19 mouse cellular contexts compared by ENCODE assay signal in genomic region chr5:85403519-85403918, GRCm38 (mm10).
A peak's percentile ranks its signal among the peaks of the same experiment; 100 is the strongest.
DNase-seq lines count a peak whose midpoint lies in the region; ATAC-seq lines count a peak whose summit lies in the region.
"Had no signal": no experiment of that assay in that cellular context is flagged by ENCODE, and none has a peak within 500 bp of the region (broad histone marks: within the 10 kb centered on the region; RNA-seq: fewer than 3 reads in every experiment).

No protein-coding gene starts in this region.

- no peaks in the 10 kb centered on the region for H3K9me3 ChIP-seq in hindbrain, embryonic 13.5 days
- H3K9me3 ChIP-seq in hindbrain, embryonic 14.5 days (ENCODE audit: control insufficient read depth, low read length), result no peaks in the 10 kb centered on the region
- no peaks in the 10 kb centered on the region for H3K9me3 ChIP-seq in midbrain, embryonic 14.5 days (ENCODE audit: control insufficient read depth, low read length)
- no peaks in the 10 kb centered on the region; the same call in 1 of the 2 replicates for H3K9me3 ChIP-seq in midbrain, embryonic 16.5 days (replicated peaks; ENCODE audit: control insufficient read depth, low read length, poor library complexity, severe bottlenecking)
- H3K9me3 ChIP-seq in neural tube, embryonic 12.5 days, result no peaks in the 10 kb centered on the region
- no peaks in the 10 kb centered on the region for H3K9me3 ChIP-seq in neural tube, embryonic 15.5 days (replicated peaks)
- H3K9me3 ChIP-seq in liver, embryonic 12.5 days (replicated peaks), result no peaks in the 10 kb centered on the region
- H3K9me3 ChIP-seq: embryonic facial prominence, embryonic 10.5 days; heart, embryonic 10.5 days; intestine, embryonic 15.5 days had no signal

- no peak overlapping the region for H3K4me3 ChIP-seq in hindbrain, embryonic 13.5 days
- H3K4me3 ChIP-seq in hindbrain, embryonic 14.5 days (replicated peaks; ENCODE audit: low read length), result no peak overlapping the region
- no peak overlapping the region for H3K4me3 ChIP-seq in midbrain, embryonic 14.5 days (replicated peaks; ENCODE audit: low read depth, low read length)
- no peak overlapping the region for H3K4me3 ChIP-seq in midbrain, embryonic 16.5 days (ENCODE audit: low read depth, low read length)
- no peak overlapping the region for H3K4me3 ChIP-seq in neural tube, embryonic 12.5 days
- no peak overlapping the region for H3K4me3 ChIP-seq in neural tube, embryonic 15.5 days (replicated peaks)
- H3K4me3 ChIP-seq in liver, embryonic 12.5 days, result no peak overlapping the region
- H3K4me3 ChIP-seq: embryonic facial prominence, embryonic 10.5 days; heart, embryonic 10.5 days; intestine, embryonic 15.5 days had no signal

- no peak overlapping the region for H3K4me2 ChIP-seq in hindbrain, embryonic 13.5 days
- no peak overlapping the region for H3K4me2 ChIP-seq in hindbrain, embryonic 14.5 days (replicated peaks)
- no peak overlapping the region for H3K4me2 ChIP-seq in midbrain, embryonic 14.5 days (ENCODE audit: low read length)
- H3K4me2 ChIP-seq in midbrain, embryonic 16.5 days (ENCODE audit: low read length), result no peak overlapping the region
- H3K4me2 ChIP-seq in neural tube, embryonic 12.5 days (replicated peaks), result no peak overlapping the region
- no peak overlapping the region for H3K4me2 ChIP-seq in neural tube, embryonic 15.5 days
- H3K4me2 ChIP-seq in liver, embryonic 12.5 days, result no peak overlapping the region
- H3K4me2 ChIP-seq: intestine, embryonic 15.5 days had no signal

- no peak for DNase-seq in hindbrain, embryonic 14.5 days (ENCODE audit: low spot score)
- peak; percentile 23 for DNase-seq in midbrain, embryonic 14.5 days
- DNase-seq: adrenal gland, adult 2 months; adrenal gland, postnatal 25 days; cerebellum, adult 8-10 months; cerebellum, postnatal 14 days; gastrocnemius, postnatal 10 days; heart, adult 18-20 months; heart, postnatal 10 days; heart, postnatal 4 days had no signal

- ATAC-seq in hindbrain, embryonic 13.5 days (ENCODE audit: low FRiP score), result peak; percentile 61; the same call in 1 of the 2 replicates
- no peak for ATAC-seq in hindbrain, embryonic 14.5 days (ENCODE audit: low FRiP score)
- 0 out of 2 replicates have a peak, but pooled peaks have one; percentile 40 for ATAC-seq in midbrain, embryonic 14.5 days (ENCODE audit: low FRiP score, low TSS enrichment)
- ATAC-seq in midbrain, embryonic 16.5 days, result no peak
- peak; percentile 76 for ATAC-seq in neural tube, embryonic 12.5 days (ENCODE audit: low FRiP score, low read depth)
- 0 out of 2 replicates have a peak, but pooled peaks have one; percentile 55 for ATAC-seq in neural tube, embryonic 15.5 days (ENCODE audit: low FRiP score)
- no peak for ATAC-seq in liver, embryonic 12.5 days
- ATAC-seq: forebrain, embryonic 14.5 days; intestine, embryonic 15.5 days had no signal

- H3K36me3 ChIP-seq in hindbrain, embryonic 13.5 days, result no peaks in the 10 kb centered on the region
- no peaks in the 10 kb centered on the region for H3K36me3 ChIP-seq in hindbrain, embryonic 14.5 days (replicated peaks; ENCODE audit: control insufficient read depth, insufficient read depth)
- no peaks in the 10 kb centered on the region for H3K36me3 ChIP-seq in midbrain, embryonic 14.5 days (ENCODE audit: control insufficient read depth, insufficient read depth, low read length)
- H3K36me3 ChIP-seq in midbrain, embryonic 16.5 days (ENCODE audit: control insufficient read depth, insufficient read depth, low read length), result no peaks in the 10 kb centered on the region
- H3K36me3 ChIP-seq in neural tube, embryonic 12.5 days, result no peaks in the 10 kb centered on the region
- no peaks in the 10 kb centered on the region for H3K36me3 ChIP-seq in neural tube, embryonic 15.5 days
- H3K36me3 ChIP-seq in liver, embryonic 12.5 days, result no peaks in the 10 kb centered on the region
- H3K36me3 ChIP-seq: embryonic facial prominence, embryonic 10.5 days; heart, embryonic 10.5 days; intestine, embryonic 15.5 days had no signal

- no peaks in the 10 kb centered on the region for H3K27me3 ChIP-seq in hindbrain, embryonic 13.5 days
- H3K27me3 ChIP-seq in hindbrain, embryonic 14.5 days (ENCODE audit: control insufficient read depth, insufficient read depth, low read length), result no peaks in the 10 kb centered on the region
- no peaks in the 10 kb centered on the region for H3K27me3 ChIP-seq in midbrain, embryonic 14.5 days (ENCODE audit: control insufficient read depth, insufficient read depth, low read length)
- no peaks in the 10 kb centered on the region for H3K27me3 ChIP-seq in midbrain, embryonic 16.5 days (ENCODE audit: control insufficient read depth, insufficient read depth, low read depth, low read length)
- H3K27me3 ChIP-seq in neural tube, embryonic 12.5 days (replicated peaks), result no peaks in the 10 kb centered on the region
- H3K27me3 ChIP-seq in neural tube, embryonic 15.5 days (replicated peaks), result no peaks in the 10 kb centered on the region
- H3K27me3 ChIP-seq in liver, embryonic 12.5 days (replicated peaks), result no peaks in the 10 kb centered on the region
- H3K27me3 ChIP-seq: intestine, embryonic 15.5 days had no signal

- H3K9ac ChIP-seq in hindbrain, embryonic 13.5 days, result no peak overlapping the region
- no peak overlapping the region for H3K9ac ChIP-seq in hindbrain, embryonic 14.5 days
- no peak overlapping the region for H3K9ac ChIP-seq in midbrain, embryonic 14.5 days (replicated peaks; ENCODE audit: low read length)
- H3K9ac ChIP-seq in midbrain, embryonic 16.5 days (ENCODE audit: low read depth, low read length), result no peak overlapping the region
- H3K9ac ChIP-seq in neural tube, embryonic 12.5 days, result no peak overlapping the region
- no peak overlapping the region for H3K9ac ChIP-seq in neural tube, embryonic 15.5 days (replicated peaks)
- no peak overlapping the region for H3K9ac ChIP-seq in liver, embryonic 12.5 days
- H3K9ac ChIP-seq: intestine, embryonic 15.5 days had no signal

- H3K4me1 ChIP-seq in hindbrain, embryonic 13.5 days (replicated peaks), result no peaks in the 10 kb centered on the region
- H3K4me1 ChIP-seq in hindbrain, embryonic 14.5 days (replicated peaks; ENCODE audit: control insufficient read depth, insufficient read depth, low read length), result no peaks in the 10 kb centered on the region
- no peaks in the 10 kb centered on the region for H3K4me1 ChIP-seq in midbrain, embryonic 14.5 days (ENCODE audit: control insufficient read depth, insufficient read depth, low read length)
- no peaks in the 10 kb centered on the region for H3K4me1 ChIP-seq in midbrain, embryonic 16.5 days (ENCODE audit: control insufficient read depth, insufficient read depth, low read length)
- no peaks in the 10 kb centered on the region for H3K4me1 ChIP-seq in neural tube, embryonic 12.5 days
- H3K4me1 ChIP-seq in neural tube, embryonic 15.5 days, result no peaks in the 10 kb centered on the region
- no peaks in the 10 kb centered on the region for H3K4me1 ChIP-seq in liver, embryonic 12.5 days
- H3K4me1 ChIP-seq: embryonic facial prominence, embryonic 10.5 days; heart, embryonic 10.5 days; intestine, embryonic 15.5 days had no signal

- H3K27ac ChIP-seq in hindbrain, embryonic 13.5 days, result no peak overlapping the region
- no peak overlapping the region for H3K27ac ChIP-seq in hindbrain, embryonic 14.5 days
- no peak overlapping the region for H3K27ac ChIP-seq in midbrain, embryonic 14.5 days (replicated peaks; ENCODE audit: low read depth, low read length)
- H3K27ac ChIP-seq in midbrain, embryonic 16.5 days (ENCODE audit: low read length), result no peak overlapping the region
- H3K27ac ChIP-seq in neural tube, embryonic 12.5 days, result no peak overlapping the region
- no peak overlapping the region for H3K27ac ChIP-seq in neural tube, embryonic 15.5 days (replicated peaks)
- no peak overlapping the region for H3K27ac ChIP-seq in liver, embryonic 12.5 days
- H3K27ac ChIP-seq: embryonic facial prominence, embryonic 10.5 days; heart, embryonic 10.5 days; intestine, embryonic 15.5 days had no signal

- WGBS in hindbrain, embryonic 13.5 days, result 46% methylated on average over 3 of the region's 3 CpGs
- WGBS in hindbrain, embryonic 14.5 days, result 45% methylated on average over 3 of the region's 3 CpGs
- WGBS in midbrain, embryonic 14.5 days, result 52% methylated on average over 3 of the region's 3 CpGs
- 61% methylated on average over 3 of the region's 3 CpGs for WGBS in midbrain, embryonic 16.5 days
- 33% methylated on average over 3 of the region's 3 CpGs for WGBS in neural tube, embryonic 12.5 days
- WGBS in neural tube, embryonic 15.5 days, result 22% methylated on average over 3 of the region's 3 CpGs
- WGBS in liver, embryonic 12.5 days (ENCODE audit: insufficient replicate concordance), result 53% methylated on average over 3 of the region's 3 CpGs

Comparison
In these comparisons a context has a peak if more than half of its experiments do, and no peak if none do; other contexts are left out.
1. ATAC-seq: peak in hindbrain, embryonic 13.5 days (single experiment), midbrain, embryonic 14.5 days (single experiment), neural tube, embryonic 12.5 days (single experiment) and neural tube, embryonic 15.5 days (single experiment); none in hindbrain, embryonic 14.5 days (single experiment), midbrain, embryonic 16.5 days (single experiment) and liver, embryonic 12.5 days (single experiment).